Mouse (Mus musculus) megakaryocyte, embryonic 14.5 days (primary cell): Measurements from ENCODE around the gene Farsa.

Experiments
- FLI1 ChIP-seq: IDR thresholded peaks from 2 replicates; pipeline ENCODE4 v1.6.1; 2012; ENCODE audit warnings: low read length, inconsistent platforms, mixed read lengths
- GATA1 ChIP-seq: IDR thresholded peaks from 3 replicates; pipeline ENCODE4 v1.6.1; 2012; ENCODE audit warnings: mixed read lengths, low read length, inconsistent platforms, borderline replicate concordance

- no peak for TF ChIP-seq GATA1
- TF ChIP-seq FLI1, result no peak
These were observed 33.1 kb upstream of the Farsa start for GRCm38 (mm10) chr8:84823653-84824052.
